Mouse (Mus musculus) monocyte, adult 59 days (primary cell): ENCODE results near the gene Dnaja1. TPM values are rescaled to one million over a fixed set of nuclear protein-coding genes. Genes with fewer than 3 reads are reported as not detected.

Experiments
- total RNA-seq, 2 experiments: library from RNA; stranded (reverse); gene quantifications; one replicate each; pipeline ENCODE4 v1.2.4; 2023

Gene Dnaja1
- 100 to 1,000 TPM; 241 to 250 TPM for total RNA-seq

GRCm38 (mm10) chr4:40722011-40722666 is at the start of gene Dnaja1:
Gene Dnaja1, plus strand, starts transcription at chr4:40722150.

GRCm38 (mm10) chr4:40702797-40703709 is 18.9 kb upstream of the Dnaja1 start, which contains the start of gene Aptx:
Gene Aptx, minus strand, starts transcription at chr4:40703194.

GRCm38 (mm10) chr4:40757780-40758420 is 36.0 kb downstream of the Dnaja1 start, which contains the start of gene Smu1:
Gene Smu1, minus strand, starts transcription at chr4:40757923.

Other genes starting within 250 kb of the Dnaja1 start
- not detected for gene Tmem215, start 250.0 kb upstream of the Dnaja1 start, total RNA-seq
- gene Aptx, start 19.0 kb upstream of the Dnaja1 start, total RNA-seq: 10 to 100 TPM; 11.9 to 15.8 TPM
- 10 to 100 TPM; 53.4 to 60.9 TPM for gene Smu1, start 35.8 kb downstream of the Dnaja1 start, total RNA-seq
- 10 to 100 TPM; 53.6 to 58.1 TPM for gene B4galt1, start 131.9 kb downstream of the Dnaja1 start, total RNA-seq
- gene Spink4, start 197.9 kb downstream of the Dnaja1 start, total RNA-seq: not detected
- 10 to 100 TPM; 80.8 to 81.4 TPM for gene Bag1, start 226.1 kb downstream of the Dnaja1 start, total RNA-seq
- gene Chmp5, start 226.3 kb downstream of the Dnaja1 start, total RNA-seq: 10 to 100 TPM; 52.3 to 56.3 TPM
- 10 to 100 TPM; 47.4 to 52.6 TPM for gene Nfx1, start 248.8 kb downstream of the Dnaja1 start, total RNA-seq